Mouse (Mus musculus): Measurements from ENCODE around the gene Cabp4. TPM values are rescaled to one million over a fixed set of nuclear protein-coding genes. Genes with fewer than 3 reads are reported as not detected.

The Cabp4 gene
- polyA plus RNA-seq, 1 experiment from 2014 or later, result not detected

DNA sequence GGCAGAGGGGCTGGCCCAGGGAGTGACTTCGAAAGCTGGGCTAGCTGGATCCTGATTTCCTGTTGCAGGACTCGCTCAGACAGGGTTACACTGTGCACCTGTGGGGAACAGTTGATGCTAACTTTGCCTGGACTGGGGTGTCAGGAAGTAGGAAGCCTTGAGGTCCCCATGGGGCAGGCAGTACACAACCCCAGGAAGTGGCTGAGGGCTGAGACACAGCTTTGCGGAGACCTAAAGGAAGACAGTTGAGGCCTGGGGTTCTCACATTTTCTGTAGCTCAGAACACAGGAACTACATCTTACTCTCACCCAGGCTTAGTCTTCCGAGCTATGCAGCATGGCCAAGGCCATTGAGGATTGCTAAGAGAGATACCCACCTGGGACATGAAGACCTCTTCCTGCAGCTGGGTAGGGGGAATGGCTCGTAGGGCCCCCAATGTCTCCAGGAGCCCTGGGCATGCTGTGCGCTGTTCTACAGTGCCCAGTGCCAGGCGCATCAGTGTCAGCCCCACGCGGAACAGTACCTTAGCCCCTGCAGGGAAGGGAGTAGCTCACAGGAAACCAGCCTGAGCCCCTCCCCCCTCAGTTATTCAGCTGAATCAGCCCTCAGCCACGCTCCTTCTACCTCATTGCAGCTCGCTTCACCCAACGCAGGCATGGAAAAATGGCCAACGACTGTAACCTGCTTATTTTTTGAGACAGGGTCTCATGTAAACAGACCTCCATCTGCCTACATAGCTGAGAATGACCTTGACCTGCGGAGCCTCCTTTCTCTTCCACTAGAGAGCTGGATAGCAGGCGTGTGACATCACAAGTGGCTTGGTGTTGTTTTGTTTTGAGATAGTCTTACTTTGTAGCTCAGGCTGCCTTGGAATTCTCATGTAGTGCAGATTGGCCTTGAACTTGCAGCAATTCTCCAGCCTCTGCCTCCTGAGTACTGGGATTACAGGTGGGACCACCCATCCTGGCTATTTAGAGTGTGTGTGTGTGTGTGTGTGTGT, 41.4 kb upstream of the Cabp4 start:
- peaks cover 6% of the 10 kb centered on the region; the same call in 1 of the 2 replicates for H3K4me1 ChIP-seq (ENCODE audit: control insufficient read depth, insufficient read depth, low read length)
- no peak overlapping the region for H3K4me2 ChIP-seq (ENCODE audit: low read depth, severe bottlenecking)
- ATAC-seq (ENCODE audit: insufficient number of reproducible peaks, low FRiP score, low TSS enrichment, low read depth) (no peak), DNase-seq (ENCODE audit: low spot score) (no peak)
- no peak overlapping the region for H3K27ac ChIP-seq (replicated peaks; ENCODE audit: low read depth, low read length)
- no peak overlapping the region for H3K4me3 ChIP-seq (ENCODE audit: low read depth, low read length)
- no peaks in the 10 kb centered on the region for H3K36me3 ChIP-seq (ENCODE audit: control insufficient read depth, insufficient read depth, low read length)
- H3K27me3 ChIP-seq (ENCODE audit: control insufficient read depth, insufficient read depth, low read length), result no peaks in the 10 kb centered on the region
- 61% methylated on average over 15 of the region's 15 CpGs for WGBS
- no peak overlapping the region for H3K9ac ChIP-seq (ENCODE audit: low read length)
- H3K9me3 ChIP-seq (ENCODE audit: control insufficient read depth, low read length), result no peaks in the 10 kb centered on the region

DNA sequence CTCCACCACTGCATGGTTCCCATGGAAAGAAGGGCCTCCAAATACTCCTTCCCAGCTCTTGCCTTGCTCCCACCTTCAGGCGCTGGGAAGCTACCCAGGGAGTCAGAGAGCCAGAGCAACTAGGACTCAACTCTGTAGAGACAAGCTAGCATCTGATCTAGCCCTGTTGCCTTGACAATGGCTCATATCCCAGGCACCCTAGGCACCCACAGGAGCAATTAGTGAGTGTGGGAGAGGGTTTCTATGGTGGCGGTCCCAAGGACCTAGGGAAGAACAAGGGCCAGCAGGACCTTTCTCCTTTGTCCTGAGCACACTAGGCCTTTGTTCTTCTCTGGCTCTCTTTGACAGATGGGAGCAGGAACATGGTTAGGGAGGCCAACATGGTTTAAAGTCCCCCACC, 39.9 kb upstream of the Cabp4 start:
- Histone ChIP-seq H3K4me1 (ENCODE audit: control insufficient read depth, insufficient read depth, low read length) (peaks cover 6% of the 10 kb centered on the region; the same call in 1 of the 2 replicates), H3K36me3 (ENCODE audit: control insufficient read depth, insufficient read depth, low read length) (no peaks in the 10 kb centered on the region), H3K27ac (replicated peaks; ENCODE audit: low read depth, low read length) (no peak overlapping the region), H3K9me3 (ENCODE audit: control insufficient read depth, low read length) (no peaks in the 10 kb centered on the region), H3K9ac (ENCODE audit: low read length) (no peak overlapping the region), H3K27me3 (ENCODE audit: control insufficient read depth, insufficient read depth, low read length) (no peaks in the 10 kb centered on the region), H3K4me2 (ENCODE audit: low read depth, severe bottlenecking) (no peak overlapping the region), H3K4me3 (ENCODE audit: low read depth, low read length) (no peak overlapping the region)
- DNase-seq (ENCODE audit: low spot score), result no peak
- WGBS, result 83% methylated on average over 2 of the region's 2 CpGs
- no peak for ATAC-seq (ENCODE audit: insufficient number of reproducible peaks, low FRiP score, low TSS enrichment, low read depth)

DNA sequence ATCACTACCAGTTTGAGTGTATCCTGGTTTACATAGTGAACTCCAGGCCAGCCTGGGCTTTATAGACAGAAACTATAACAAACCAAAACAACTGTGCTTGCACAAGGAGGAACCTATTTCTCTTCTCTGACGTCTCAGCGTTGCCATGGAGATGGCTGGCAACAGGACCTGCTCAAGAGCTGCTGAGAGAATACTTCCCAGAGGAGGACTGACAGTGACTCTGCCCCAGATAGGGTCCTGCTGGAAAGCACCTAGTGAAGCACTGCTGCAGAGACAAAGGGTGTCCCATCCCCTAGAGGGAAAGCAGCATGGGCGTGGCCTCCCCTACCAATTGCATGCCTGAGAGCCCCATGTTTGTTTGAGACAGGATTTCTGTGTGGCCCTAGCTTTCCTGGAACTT, 38.1 kb upstream of the Cabp4 start:
- DNase-seq (ENCODE audit: low spot score) (no peak), ATAC-seq (ENCODE audit: insufficient number of reproducible peaks, low FRiP score, low TSS enrichment, low read depth) (no peak)
- no peak overlapping the region for H3K4me3 ChIP-seq (ENCODE audit: low read depth, low read length)
- H3K27ac ChIP-seq (replicated peaks; ENCODE audit: low read depth, low read length), result no peak overlapping the region
- H3K9me3 ChIP-seq (ENCODE audit: control insufficient read depth, low read length), result no peaks in the 10 kb centered on the region
- no peak overlapping the region for H3K9ac ChIP-seq (ENCODE audit: low read length)
- peaks cover 6% of the 10 kb centered on the region; the same call in 1 of the 2 replicates for H3K4me1 ChIP-seq (ENCODE audit: control insufficient read depth, insufficient read depth, low read length)
- no peaks in the 10 kb centered on the region for H3K27me3 ChIP-seq (ENCODE audit: control insufficient read depth, insufficient read depth, low read length)
- 51% methylated on average over 3 of the region's 3 CpGs for WGBS
- no peak overlapping the region for H3K4me2 ChIP-seq (ENCODE audit: low read depth, severe bottlenecking)
- no peaks in the 10 kb centered on the region for H3K36me3 ChIP-seq (ENCODE audit: control insufficient read depth, insufficient read depth, low read length)

DNA sequence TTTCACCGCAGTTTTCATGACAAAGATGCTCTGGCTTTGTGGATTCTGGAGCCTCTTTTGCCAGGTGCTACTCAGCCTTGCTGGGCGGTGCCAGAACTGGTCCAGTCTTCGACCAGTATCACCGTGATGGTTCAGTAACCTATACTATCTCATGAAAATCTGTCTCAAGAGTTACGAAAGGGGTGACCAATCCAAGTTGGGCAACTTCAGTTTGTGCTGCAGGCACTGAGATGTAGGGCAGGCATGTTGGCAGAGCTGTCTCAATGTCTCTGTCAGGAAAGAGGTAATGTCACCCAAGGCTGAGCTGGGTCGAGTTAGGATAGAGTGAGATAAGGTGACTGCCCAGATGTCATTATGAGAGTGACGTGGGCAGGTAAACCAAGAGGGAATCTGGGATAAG, 36.6 kb upstream of the Cabp4 start:
- H3K36me3 ChIP-seq (ENCODE audit: control insufficient read depth, insufficient read depth, low read length), result no peaks in the 10 kb centered on the region
- 90% methylated on average over 7 of the region's 7 CpGs for WGBS
- ATAC-seq (ENCODE audit: insufficient number of reproducible peaks, low FRiP score, low TSS enrichment, low read depth) (no peak), DNase-seq (ENCODE audit: low spot score) (no peak)
- no peak overlapping the region for H3K4me3 ChIP-seq (ENCODE audit: low read depth, low read length)
- no peaks in the 10 kb centered on the region for H3K9me3 ChIP-seq (ENCODE audit: control insufficient read depth, low read length)
- H3K4me1 ChIP-seq (ENCODE audit: control insufficient read depth, insufficient read depth, low read length), result peaks cover 8% of the 10 kb centered on the region; the same call in 1 of the 2 replicates
- H3K27me3 ChIP-seq (ENCODE audit: control insufficient read depth, insufficient read depth, low read length), result no peaks in the 10 kb centered on the region
- H3K4me2 ChIP-seq (ENCODE audit: low read depth, severe bottlenecking), result no peak overlapping the region
- H3K9ac ChIP-seq (ENCODE audit: low read length), result no peak overlapping the region
- no peak overlapping the region for H3K27ac ChIP-seq (replicated peaks; ENCODE audit: low read depth, low read length)

DNA sequence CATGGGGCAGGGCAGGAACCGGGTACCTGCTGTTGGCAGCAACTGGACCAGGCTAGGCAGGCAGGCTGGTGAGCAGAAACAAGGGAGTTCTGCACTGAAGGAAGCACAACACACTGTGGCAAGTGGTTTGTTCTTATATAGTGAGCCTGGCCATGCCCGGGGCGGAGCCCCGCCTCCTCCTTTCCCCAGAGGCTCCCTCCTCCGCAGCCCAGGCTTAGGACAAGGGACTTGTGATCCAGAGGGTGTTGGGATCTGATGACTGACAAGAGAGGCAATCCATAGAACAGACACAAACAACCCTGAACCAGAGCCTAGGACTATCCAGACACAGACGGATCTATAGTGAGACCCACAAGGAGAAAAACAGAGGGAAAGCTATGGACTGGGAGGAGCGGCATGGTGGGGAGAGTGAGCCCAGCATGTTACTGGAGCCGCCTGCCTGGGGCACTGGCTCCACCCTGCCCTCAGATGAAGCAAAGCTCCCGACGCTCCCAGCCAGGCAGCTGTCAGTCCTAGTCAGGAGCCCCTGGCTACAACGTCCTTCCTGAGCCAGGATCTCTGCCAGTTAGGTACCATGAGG, 31.6 kb upstream of the Cabp4 start, which contains the start of gene Carns1:
Carns1 (minus strand) TSS at position 112 of the 580 bp plus-strand sequence.
- no peak within 1 kb of the TSS for H3K4me3 ChIP-seq (ENCODE audit: low read depth, low read length)
- no peaks in the 10 kb centered on the region for H3K27me3 ChIP-seq (ENCODE audit: control insufficient read depth, insufficient read depth, low read length)
- 4% methylated on average over 11 of the region's 11 CpGs for WGBS
- H3K36me3 ChIP-seq (ENCODE audit: control insufficient read depth, insufficient read depth, low read length), result no peaks in the 10 kb centered on the region; the same call in 1 of the 2 replicates
- DNase-seq (ENCODE audit: low spot score), result no peak
- H3K4me2 ChIP-seq (ENCODE audit: low read depth, severe bottlenecking), result peak within 1 kb of the TSS; percentile 38; the same call in 1 of the 2 replicates
- H3K9me3 ChIP-seq (ENCODE audit: control insufficient read depth, low read length), result no peaks in the 10 kb centered on the region
- H3K4me1 ChIP-seq (ENCODE audit: control insufficient read depth, insufficient read depth, low read length), result peaks cover 10% of the 10 kb centered on the region
- H3K9ac ChIP-seq (ENCODE audit: low read length), result no peak within 1 kb of the TSS
- H3K27ac ChIP-seq (replicated peaks; ENCODE audit: low read depth, low read length), result no peak within 1 kb of the TSS
- no peak for ATAC-seq (ENCODE audit: insufficient number of reproducible peaks, low FRiP score, low TSS enrichment, low read depth)

DNA sequence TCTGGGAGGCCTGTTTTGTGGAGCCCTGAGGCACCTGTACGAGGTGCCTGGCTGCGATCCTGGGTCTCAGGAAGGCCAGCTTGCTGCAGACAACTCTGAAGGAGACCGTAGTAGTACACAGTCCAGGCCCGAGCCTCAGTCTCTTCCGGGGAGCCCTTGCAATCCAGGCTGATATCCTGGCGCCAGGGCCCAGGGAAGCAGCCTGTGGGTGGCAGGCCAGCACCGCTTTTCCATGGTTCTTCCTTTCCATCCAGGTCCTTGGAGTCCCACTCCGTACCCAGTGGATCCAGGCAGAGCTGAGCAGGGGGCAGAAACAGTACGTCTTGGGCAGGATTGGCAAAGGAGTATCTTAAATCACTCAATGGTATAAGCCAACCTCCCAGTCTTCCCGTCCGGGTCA, 29.1 kb upstream of the Cabp4 start:
- H3K4me2 ChIP-seq (ENCODE audit: low read depth, severe bottlenecking), result no peak overlapping the region
- H3K9me3 ChIP-seq (ENCODE audit: control insufficient read depth, low read length), result no peaks in the 10 kb centered on the region
- no peak for DNase-seq (ENCODE audit: low spot score)
- no peak overlapping the region for H3K27ac ChIP-seq (replicated peaks; ENCODE audit: low read depth, low read length)
- H3K36me3 ChIP-seq (ENCODE audit: control insufficient read depth, insufficient read depth, low read length), result no peaks in the 10 kb centered on the region; the same call in 1 of the 2 replicates
- no peak overlapping the region for H3K9ac ChIP-seq (ENCODE audit: low read length)
- 42% methylated on average over 11 of the region's 11 CpGs for WGBS
- no peak overlapping the region for H3K4me3 ChIP-seq (ENCODE audit: low read depth, low read length)
- H3K27me3 ChIP-seq (ENCODE audit: control insufficient read depth, insufficient read depth, low read length), result no peaks in the 10 kb centered on the region
- peaks cover 15% of the 10 kb centered on the region for H3K4me1 ChIP-seq (ENCODE audit: control insufficient read depth, insufficient read depth, low read length)
- ATAC-seq (ENCODE audit: insufficient number of reproducible peaks, low FRiP score, low TSS enrichment, low read depth), result no peak

DNA sequence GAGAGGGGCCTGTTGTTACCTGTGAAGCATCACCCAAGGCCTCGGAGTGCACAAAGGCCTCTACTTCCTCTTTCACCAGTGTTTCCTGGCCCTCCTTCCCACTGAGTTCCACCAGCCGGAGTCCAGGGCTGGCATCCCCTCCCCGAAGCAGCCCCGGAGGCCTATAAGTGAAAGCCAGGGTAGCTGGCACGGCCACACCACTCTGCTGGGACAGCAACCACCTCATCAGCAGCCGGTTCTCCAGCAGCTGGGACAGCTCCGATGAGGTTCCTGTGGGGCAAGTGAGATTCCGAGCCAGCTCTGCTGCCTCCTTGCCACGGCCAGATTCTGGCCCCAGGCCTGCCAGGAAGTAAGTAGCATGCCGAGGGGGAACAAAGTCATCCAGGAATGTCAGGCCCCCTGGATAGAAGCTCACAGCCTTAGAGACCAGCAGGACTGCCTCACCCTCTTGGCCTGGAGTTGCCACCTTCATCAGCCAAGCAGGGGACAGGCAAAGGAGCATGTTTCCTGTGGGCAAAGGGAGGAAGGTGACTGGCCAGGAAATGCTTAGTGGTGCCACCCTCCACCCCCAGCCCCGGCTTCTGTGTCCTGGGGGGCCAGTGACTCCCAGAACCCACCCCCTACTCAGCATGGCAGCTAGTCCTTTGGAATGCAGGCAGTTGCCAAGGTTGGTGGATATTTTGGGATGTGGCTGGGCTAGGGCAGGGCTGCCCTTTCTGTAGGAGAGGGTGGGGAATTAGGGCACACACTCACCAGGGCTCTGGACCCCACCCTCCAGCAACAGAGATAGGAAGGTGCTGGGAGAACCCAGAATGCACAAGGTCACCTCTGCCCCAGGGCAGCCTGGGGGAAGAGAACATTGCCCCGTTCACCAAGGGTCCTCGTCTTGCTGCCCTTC, 27.8 kb upstream of the Cabp4 start:
- 64% methylated on average over 13 of the region's 13 CpGs for WGBS
- Histone ChIP-seq H3K27ac (replicated peaks; ENCODE audit: low read depth, low read length) (no peak overlapping the region), H3K9me3 (ENCODE audit: control insufficient read depth, low read length) (no peaks in the 10 kb centered on the region), H3K4me2 (ENCODE audit: low read depth, severe bottlenecking) (no peak overlapping the region), H3K27me3 (ENCODE audit: control insufficient read depth, insufficient read depth, low read length) (no peaks in the 10 kb centered on the region), H3K9ac (ENCODE audit: low read length) (peak overlapping the region; percentile 12), H3K4me1 (ENCODE audit: control insufficient read depth, insufficient read depth, low read length) (peaks cover 15% of the 10 kb centered on the region), H3K4me3 (ENCODE audit: low read depth, low read length) (no peak overlapping the region), H3K36me3 (ENCODE audit: control insufficient read depth, insufficient read depth, low read length) (no peaks in the 10 kb centered on the region; the same call in 1 of the 2 replicates)
- DNase-seq (ENCODE audit: low spot score) (no peak), ATAC-seq (ENCODE audit: insufficient number of reproducible peaks, low FRiP score, low TSS enrichment, low read depth) (no peak)

Measured in limb, embryonic 11.5 days (tissue).